Mouse (Mus musculus) midbrain, embryonic 14.5 days (tissue): Measurements from ENCODE around the gene Kat2b. TPM values are rescaled to one million over a fixed set of nuclear protein-coding genes. Genes with fewer than 3 reads are reported as not detected.

Experiments used
- ATAC-seq: fragments of 200-750 bp; cut with Nextera tagmentation; 2 replicates; pipeline ENCODE4 v1.8.0; 2017; ENCODE audit warnings: moderate number of reproducible peaks, moderate library complexity; ENCODE audit not compliant: low FRiP score, low TSS enrichment
- DNase-seq: peaks from one replicate; pipeline ENCODE4 v3.0.0-alpha.2; 2015
- H3K27ac ChIP-seq: fragments of 300-500 bp; sonication (generic); replicated peaks from 2 replicates; pipeline ENCODE4 v1.5.1; 2014; ENCODE audit warnings: mild to moderate bottlenecking, low read depth, low read length, moderate library complexity
- H3K27me3 ChIP-seq: fragments of 300-500 bp; sonication (generic); 2 replicates; pipeline ENCODE4 v1.6.1; 2014; ENCODE audit warnings: low read length, control low read depth, mixed read lengths; ENCODE audit not compliant: control insufficient read depth, insufficient read depth
- H3K36me3 ChIP-seq: fragments of 300-500 bp; sonication (generic); 2 replicates; pipeline ENCODE4 v1.6.1; 2014; ENCODE audit warnings: low read length, control low read depth; ENCODE audit not compliant: control insufficient read depth, insufficient read depth
- H3K4me1 ChIP-seq: fragments of 300-500 bp; sonication (generic); 2 replicates; pipeline ENCODE4 v1.6.1; 2014; ENCODE audit warnings: mild to moderate bottlenecking, antibody characterized with exemption, low read length, control low read depth; ENCODE audit not compliant: control insufficient read depth, insufficient read depth
- H3K4me2 ChIP-seq: fragments of 300-500 bp; sonication (generic); 2 replicates; pipeline ENCODE4 v1.6.1; 2014; ENCODE audit warnings: mild to moderate bottlenecking, low read length, moderate library complexity
- H3K4me3 ChIP-seq: fragments of 300-500 bp; sonication (generic); replicated peaks from 2 replicates; pipeline ENCODE4 v1.5.1; 2014; ENCODE audit warnings: low read depth, low read length
- H3K9ac ChIP-seq: fragments of 300-500 bp; sonication (generic); replicated peaks from 2 replicates; pipeline ENCODE4 v1.6.1; 2014; ENCODE audit warnings: mild to moderate bottlenecking, low read length, moderate library complexity
- H3K9me3 ChIP-seq: fragments of 300-500 bp; sonication (generic); 2 replicates; pipeline ENCODE4 v1.6.1; 2016; ENCODE audit warnings: low read length, control low read depth, mixed read lengths; ENCODE audit not compliant: control insufficient read depth
- WGBS: fragments of 180-500 bp; shearing (Covaris S2); extraction: QIAGEN DNeasy Blood & Tissue Kit; methylation state at CpG from one replicate; pipeline ENCODE4 v1.1.7; 2014; 5-methylcytosine and 5-hydroxymethylcytosine counted together
- polyA plus RNA-seq: library from polyadenylated mRNA; unstranded; fragments of >200 nt; fragmentation: Nextera tagmentation; extraction: Ambion mirVana; gene quantifications from 2 replicates; pipeline ENCODE4 v1.2.1, GENCODE M21; 2014

The Kat2b gene
- polyA plus RNA-seq, 1 experiment from 2014 or later: 9.4 TPM

DNA sequence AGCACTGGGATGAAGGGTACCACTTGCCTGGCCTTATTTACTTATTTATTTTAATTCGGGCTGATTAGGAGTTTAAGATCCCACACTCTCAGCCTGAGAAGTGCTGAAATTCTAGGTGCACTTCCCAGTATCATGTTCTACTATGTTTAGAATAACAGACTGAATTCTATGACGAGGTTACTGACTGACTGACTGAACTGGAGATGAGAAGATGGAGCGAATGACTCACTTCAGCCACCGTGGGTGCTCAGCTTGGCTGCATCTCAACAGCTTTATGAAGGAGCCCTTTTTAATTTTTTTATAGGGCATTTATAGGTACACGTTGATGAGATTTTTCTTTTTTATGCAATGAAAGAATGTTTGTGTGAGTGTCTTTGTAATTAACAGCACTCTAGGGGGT lies 11.1 kb downstream of the Kat2b start:
- DNase-seq (no peak), ATAC-seq (no peak)
- Histone ChIP-seq H3K4me2 (no peak overlapping the region), H3K9ac (no peak overlapping the region), H3K36me3 (no peaks in the 10 kb centered on the region), H3K27me3 (no peaks in the 10 kb centered on the region), H3K4me3 (no peak overlapping the region), H3K9me3 (no peaks in the 10 kb centered on the region), H3K4me1 (no peaks in the 10 kb centered on the region), H3K27ac (no peak overlapping the region)
- WGBS: 86% methylated on average over 5 of the region's 5 CpGs

DNA sequence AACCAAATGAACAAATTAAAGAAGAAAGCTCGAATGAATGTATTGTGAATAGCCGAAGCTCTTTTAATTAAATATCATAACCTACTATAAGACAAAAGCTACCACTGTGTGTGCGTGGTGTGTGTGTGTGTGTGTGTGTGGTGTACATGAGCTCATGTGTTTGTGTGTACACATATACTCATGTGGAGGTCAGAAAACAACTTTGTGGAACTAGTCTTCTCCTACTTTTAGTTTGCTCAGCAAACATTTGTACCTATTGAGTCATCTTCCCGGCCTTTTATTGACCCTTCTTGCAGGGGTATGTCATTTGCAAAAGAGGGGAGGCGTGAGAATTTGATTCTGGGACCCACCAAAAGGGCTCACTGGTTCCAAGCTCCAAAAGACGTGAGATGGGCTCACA lies 11.6 kb downstream of the Kat2b start:
- DNase-seq: no peak
- no peaks in the 10 kb centered on the region for H3K27me3 ChIP-seq
- H3K36me3 ChIP-seq: no peaks in the 10 kb centered on the region
- 84% methylated on average over 6 of the region's 6 CpGs for WGBS
- no peaks in the 10 kb centered on the region for H3K9me3 ChIP-seq
- H3K4me2 ChIP-seq: no peak overlapping the region
- no peak overlapping the region for H3K4me3 ChIP-seq
- H3K27ac ChIP-seq: no peak overlapping the region
- H3K9ac ChIP-seq: no peak overlapping the region
- H3K4me1 ChIP-seq: no peaks in the 10 kb centered on the region
- no peak for ATAC-seq

DNA sequence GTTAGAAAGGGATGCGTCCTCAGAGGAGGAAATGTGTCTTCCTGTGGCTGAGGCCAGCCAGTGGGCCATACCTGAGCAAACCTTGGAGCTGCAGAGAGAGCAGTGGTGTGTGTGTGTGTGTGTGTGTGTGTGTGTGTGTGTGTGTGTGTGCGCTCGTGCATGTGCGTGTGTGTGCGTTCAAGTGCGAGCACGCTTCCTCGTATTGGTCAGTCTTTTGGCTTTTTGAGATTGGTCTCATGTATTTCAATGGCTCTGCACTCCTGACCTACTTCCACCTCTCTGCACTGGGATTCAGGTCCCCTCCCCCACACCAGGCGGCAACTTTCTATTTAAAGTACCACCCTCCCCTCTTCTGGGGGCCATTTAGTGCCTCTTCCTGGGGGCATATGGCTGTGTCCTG lies 12.1 kb downstream of the Kat2b start:
- no peak for ATAC-seq
- Histone ChIP-seq H3K9ac (no peak overlapping the region), H3K4me1 (no peaks in the 10 kb centered on the region), H3K27me3 (no peaks in the 10 kb centered on the region), H3K4me3 (no peak overlapping the region), H3K4me2 (no peak overlapping the region), H3K9me3 (no peaks in the 10 kb centered on the region), H3K36me3 (no peaks in the 10 kb centered on the region), H3K27ac (no peak overlapping the region)
- DNase-seq: no peak
- 73% methylated on average over 9 of the region's 9 CpGs for WGBS

DNA sequence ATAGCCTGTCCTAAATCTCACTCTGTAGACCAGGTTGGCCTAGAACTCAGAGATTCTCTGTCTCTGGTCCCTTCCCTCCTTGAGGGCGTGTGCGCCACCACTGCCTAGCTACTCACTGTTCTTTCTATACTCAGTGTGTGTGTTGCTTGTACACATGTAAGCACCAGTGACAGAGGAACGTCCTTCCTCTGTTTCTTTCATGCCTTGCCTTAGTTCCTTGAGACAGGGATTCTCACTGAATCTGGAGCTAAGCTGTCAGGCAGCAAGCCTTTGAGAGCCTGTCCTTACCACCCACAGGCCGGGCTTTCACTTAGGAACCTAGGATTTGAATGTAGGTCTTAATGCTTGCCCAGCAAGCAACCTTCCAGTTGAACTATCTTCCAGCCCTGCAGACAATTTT lies 13.0 kb downstream of the Kat2b start:
- Histone ChIP-seq H3K27ac (no peak overlapping the region), H3K4me1 (no peaks in the 10 kb centered on the region), H3K9ac (no peak overlapping the region), H3K36me3 (no peaks in the 10 kb centered on the region), H3K4me2 (no peak overlapping the region), H3K4me3 (no peak overlapping the region), H3K27me3 (no peaks in the 10 kb centered on the region), H3K9me3 (no peaks in the 10 kb centered on the region)
- DNase-seq (no peak), ATAC-seq (no peak)
- 42% methylated on average over 4 of the region's 4 CpGs for WGBS

DNA sequence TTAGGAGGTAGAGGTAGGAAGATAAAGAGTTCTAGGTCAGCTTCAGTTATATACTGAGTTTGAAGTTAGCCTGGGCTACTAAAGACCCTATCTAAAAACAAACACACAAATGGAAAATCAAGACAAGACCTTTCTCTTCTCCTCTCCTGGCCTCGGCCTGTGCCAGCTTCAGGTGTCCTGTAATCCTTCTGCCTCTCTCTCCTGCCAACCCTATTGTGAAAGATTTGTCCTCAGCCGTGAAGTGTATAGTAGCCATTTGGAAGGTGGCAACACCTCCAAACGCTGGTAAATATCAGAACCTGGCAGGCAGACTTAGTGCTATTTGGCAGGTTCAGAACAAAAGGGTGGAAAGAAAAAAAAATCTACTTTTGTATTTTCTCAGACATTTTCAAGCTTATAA lies 13.6 kb downstream of the Kat2b start:
- Histone ChIP-seq H3K4me1 (no peaks in the 10 kb centered on the region), H3K36me3 (no peaks in the 10 kb centered on the region), H3K27me3 (no peaks in the 10 kb centered on the region), H3K4me3 (no peak overlapping the region), H3K27ac (no peak overlapping the region), H3K9ac (no peak overlapping the region), H3K4me2 (no peak overlapping the region), H3K9me3 (no peaks in the 10 kb centered on the region)
- no peak for ATAC-seq
- DNase-seq: no peak
- 81% methylated on average over 3 of the region's 3 CpGs for WGBS

DNA sequence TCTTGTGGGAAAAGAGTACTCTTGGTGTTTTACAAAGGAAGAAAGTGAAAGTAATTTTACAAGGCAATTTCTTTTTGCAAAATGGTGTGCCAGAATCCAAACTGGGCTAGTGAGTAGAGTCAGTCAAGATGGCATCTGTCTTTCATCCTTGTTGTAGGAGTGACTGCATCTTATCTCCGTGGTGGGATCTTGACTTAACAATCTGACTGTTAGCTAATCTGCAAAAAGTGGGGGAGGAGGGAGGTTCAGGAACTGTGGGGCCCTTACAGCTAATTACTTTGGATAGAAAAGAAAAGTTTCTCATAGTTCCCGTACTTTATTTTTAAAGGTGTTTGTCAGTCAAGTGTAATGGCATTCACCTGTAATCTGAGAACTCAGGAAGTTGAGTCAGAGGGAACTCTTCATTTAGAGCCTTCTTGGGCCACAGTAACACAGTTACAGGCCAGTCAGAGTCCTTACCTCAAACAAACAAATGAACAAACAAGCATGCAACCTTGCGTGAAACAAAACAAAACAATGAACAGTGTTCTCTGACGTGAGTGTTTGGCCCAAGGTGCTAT lies 15.4 kb downstream of the Kat2b start:
- no peak for ATAC-seq
- Histone ChIP-seq H3K9ac (no peak overlapping the region), H3K9me3 (no peaks in the 10 kb centered on the region), H3K36me3 (no peaks in the 10 kb centered on the region), H3K4me2 (no peak overlapping the region), H3K4me1 (peaks cover 3% of the 10 kb centered on the region; the same call in 1 of the 2 replicates), H3K27me3 (no peaks in the 10 kb centered on the region), H3K4me3 (no peak overlapping the region), H3K27ac (no peak overlapping the region)
- 80% methylated on average over 4 of the region's 4 CpGs for WGBS
- DNase-seq: no peak

DNA sequence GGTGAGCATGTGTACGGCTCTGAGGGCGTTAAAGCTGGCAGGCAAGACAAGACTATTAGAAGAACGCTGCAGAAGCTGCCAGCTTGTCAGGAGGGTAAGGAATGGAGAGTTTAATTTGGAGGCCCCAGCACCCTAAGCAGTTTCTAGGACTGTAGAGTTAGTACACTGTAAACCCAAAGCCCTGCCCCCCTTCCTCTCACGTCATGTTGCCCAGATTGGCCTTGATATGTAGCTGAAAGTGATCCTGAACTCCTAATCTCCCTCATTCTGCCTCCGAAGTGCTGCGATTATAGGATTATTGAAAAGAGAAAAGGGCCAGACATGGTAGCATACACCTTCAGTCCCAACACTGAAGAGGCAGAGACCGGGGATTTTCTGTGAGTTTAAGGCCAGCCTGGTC lies 16.1 kb downstream of the Kat2b start:
- no peak overlapping the region for H3K27ac ChIP-seq
- H3K9me3 ChIP-seq: no peaks in the 10 kb centered on the region
- H3K4me3 ChIP-seq: no peak overlapping the region
- ATAC-seq (no peak), DNase-seq (no peak)
- 85% methylated on average over 7 of the region's 7 CpGs for WGBS
- no peaks in the 10 kb centered on the region for H3K36me3 ChIP-seq
- H3K4me2 ChIP-seq: no peak overlapping the region
- no peak overlapping the region for H3K9ac ChIP-seq
- no peaks in the 10 kb centered on the region for H3K27me3 ChIP-seq
- peaks cover 9% of the 10 kb centered on the region; the same call in 1 of the 2 replicates for H3K4me1 ChIP-seq

DNA sequence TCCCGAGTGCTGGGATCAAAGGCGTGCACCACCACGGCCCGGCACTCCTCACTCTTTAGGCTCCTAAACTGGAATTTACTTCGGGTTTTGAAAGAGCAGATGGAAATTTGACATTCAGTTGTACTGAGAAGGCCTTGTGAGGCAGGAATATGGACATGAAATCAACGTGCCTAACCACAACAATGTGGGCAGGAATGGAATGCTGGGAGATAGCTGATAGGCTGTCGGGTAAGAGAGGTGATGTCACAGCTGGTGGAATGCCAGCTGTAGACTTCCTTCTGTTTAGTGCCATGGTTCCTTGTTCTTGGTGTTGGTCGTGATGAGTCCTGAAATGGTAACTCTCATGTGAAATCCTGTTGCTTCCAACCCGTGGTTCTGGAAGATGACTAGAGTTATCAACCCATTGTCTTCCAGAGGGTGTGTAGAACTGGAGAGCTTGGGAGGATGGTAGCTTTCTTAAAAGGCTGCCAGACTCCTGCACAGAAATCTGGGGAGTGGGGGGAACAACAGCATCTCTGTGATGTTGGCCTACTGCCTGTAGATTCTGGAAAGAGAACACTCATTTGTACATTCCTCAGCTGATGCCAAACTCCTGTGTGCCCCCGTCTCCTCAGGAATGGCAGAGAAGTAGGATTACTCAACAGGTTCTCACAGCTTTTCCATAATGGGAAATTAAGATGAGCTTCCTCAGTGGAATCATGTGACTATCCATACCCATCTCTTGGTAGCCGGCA lies 17.4 kb downstream of the Kat2b start:
- no peaks in the 10 kb centered on the region for H3K9me3 ChIP-seq
- no peak overlapping the region for H3K9ac ChIP-seq
- H3K27me3 ChIP-seq: no peaks in the 10 kb centered on the region
- H3K4me3 ChIP-seq: no peak overlapping the region
- H3K36me3 ChIP-seq: no peaks in the 10 kb centered on the region
- no peak overlapping the region for H3K27ac ChIP-seq
- WGBS: 93% methylated on average over 11 of the region's 11 CpGs
- DNase-seq (no peak), ATAC-seq (no peak)
- H3K4me1 ChIP-seq: peaks cover 9% of the 10 kb centered on the region; the same call in 1 of the 2 replicates
- H3K4me2 ChIP-seq: no peak overlapping the region
